Mouse (Mus musculus) mature B cell (primary cell): ENCODE data around the gene Trim8.

Experiments used
- in situ Hi-C: fragments of 300-500 bp; cut with MboI; formaldehyde crosslinking; loops from 2 replicates; pipeline ENCODE4 v1.14.3; 2019

The Trim8 gene

DNA sequence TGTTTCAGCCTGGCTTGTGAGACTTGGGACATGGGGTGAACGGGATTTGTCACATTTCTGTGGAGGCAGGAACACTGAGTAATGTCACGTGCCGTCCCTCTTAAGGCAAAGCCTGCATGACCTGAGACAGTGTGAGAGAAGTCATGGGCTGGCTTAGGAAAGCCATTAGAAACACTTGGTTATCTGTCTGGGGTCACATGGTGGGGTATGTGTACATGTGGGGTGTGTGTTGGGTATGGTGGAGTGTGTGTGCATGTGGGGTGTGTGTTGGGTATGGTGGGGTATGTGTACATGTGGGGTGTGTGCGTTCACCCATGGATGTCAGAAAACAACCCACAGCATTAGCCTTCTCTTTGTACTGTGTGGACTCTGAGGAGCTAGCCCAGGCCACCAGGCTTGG, 48.9 kb downstream of the Trim8 start:
- in situ Hi-C loops: no loop called here

DNA sequence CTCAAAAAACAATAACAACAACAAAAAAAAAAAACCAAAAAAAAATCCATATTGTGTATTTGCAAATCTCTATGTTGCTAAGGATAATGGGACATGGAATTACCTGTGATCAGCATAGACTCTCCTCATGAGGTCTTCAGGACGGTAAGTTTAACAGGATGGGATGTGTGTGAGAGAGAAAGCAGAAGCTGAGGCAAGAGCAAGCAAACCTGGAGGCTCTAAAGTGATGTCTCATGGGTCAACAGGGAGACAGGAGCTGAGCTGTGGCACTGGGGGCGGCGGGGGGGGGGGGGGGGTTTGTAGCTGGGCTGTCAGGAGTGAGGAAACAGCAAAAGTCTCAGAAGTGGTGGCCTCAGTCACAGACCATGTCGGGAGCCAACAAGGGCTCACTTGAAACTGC, 51.0 kb downstream of the Trim8 start:
- in situ Hi-C loops: no loop called here

DNA sequence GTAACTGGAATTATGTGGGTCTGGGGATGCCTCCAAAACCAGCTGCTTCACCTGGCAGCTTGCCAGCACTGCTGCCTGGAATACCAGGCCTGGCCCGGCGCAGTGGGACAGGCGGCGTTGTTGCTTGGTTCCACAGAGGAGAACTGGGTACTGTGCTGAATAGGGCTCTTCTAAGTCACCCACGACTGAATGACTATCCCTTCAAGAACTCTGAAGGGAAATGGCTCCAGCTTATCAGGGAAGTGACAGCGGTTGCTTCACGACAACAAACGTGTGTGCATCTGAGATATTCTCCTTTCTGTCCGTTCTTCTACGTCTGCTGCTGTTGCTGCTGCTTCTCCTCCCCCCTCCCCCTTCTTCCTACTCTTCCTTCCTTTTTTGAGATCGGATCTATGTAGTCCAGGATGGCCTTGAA, 52.0 kb downstream of the Trim8 start:
- in situ Hi-C loops: no loop called here

- in situ Hi-C loops: no loop called here
These were observed 56.5 kb downstream of the Trim8 start for GRCm38 (mm10) chr19:46558009-46558408.

DNA sequence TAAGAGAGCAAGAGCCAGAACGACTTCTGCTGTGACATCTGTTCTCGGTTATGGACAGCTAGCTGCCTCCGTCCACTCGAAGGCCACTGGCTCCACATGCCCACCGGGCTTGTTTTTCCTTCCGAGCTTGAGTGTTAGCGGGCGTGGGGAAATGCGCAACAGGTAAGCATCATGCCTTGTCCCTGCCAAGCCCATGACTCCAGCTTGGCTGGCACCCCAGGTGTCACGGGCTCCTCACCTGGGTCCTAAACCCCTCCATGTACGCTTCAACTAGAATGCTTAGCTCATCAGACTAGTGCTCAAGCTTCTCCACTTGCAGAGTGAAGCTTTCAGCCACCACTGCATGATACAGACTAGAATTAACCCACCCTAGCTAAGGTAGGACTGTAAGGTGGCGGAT, 57.1 kb downstream of the Trim8 start:
- in situ Hi-C loops: no loop called here

GRCm38 (mm10) chr19:46562132-46562531, 60.6 kb downstream of the Trim8 start:
- in situ Hi-C loops: no loop called here

- in situ Hi-C loops: no loop called here
These were observed 61.3 kb downstream of the Trim8 start for GRCm38 (mm10) chr19:46562581-46563515.

- in situ Hi-C loops: no loop called here
These were observed 62.1 kb downstream of the Trim8 start for GRCm38 (mm10) chr19:46563603-46564002.

DNA sequence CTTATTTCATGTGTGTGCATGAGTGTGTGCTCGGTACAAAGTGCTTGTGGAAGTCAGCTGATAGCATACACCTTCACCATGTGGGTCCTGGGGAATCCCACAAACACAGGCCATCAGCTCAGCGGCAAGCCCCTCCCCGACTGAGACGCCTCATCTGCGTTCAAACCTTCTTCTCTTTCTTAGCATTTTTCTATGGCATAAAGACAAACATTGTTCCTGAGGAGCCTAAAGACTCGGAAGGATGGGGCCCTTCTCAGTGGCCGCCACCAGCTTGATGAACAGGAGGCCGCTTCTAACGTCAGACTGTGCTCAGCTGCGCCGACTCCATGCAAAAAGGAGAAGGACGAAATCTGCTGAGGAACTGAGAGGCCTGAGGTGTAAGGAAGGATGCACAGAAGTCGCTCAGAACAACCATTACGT, 62.6 kb downstream of the Trim8 start:
- in situ Hi-C loops: no loop called here
